Mouse (Mus musculus): ENCODE measurements around the gene Fancl. TPM values are rescaled to one million over a fixed set of nuclear protein-coding genes. Genes with fewer than 3 reads are reported as not detected.

Fancl gene
- polyA plus RNA-seq, 1 experiment, result 9.8 TPM

DNA sequence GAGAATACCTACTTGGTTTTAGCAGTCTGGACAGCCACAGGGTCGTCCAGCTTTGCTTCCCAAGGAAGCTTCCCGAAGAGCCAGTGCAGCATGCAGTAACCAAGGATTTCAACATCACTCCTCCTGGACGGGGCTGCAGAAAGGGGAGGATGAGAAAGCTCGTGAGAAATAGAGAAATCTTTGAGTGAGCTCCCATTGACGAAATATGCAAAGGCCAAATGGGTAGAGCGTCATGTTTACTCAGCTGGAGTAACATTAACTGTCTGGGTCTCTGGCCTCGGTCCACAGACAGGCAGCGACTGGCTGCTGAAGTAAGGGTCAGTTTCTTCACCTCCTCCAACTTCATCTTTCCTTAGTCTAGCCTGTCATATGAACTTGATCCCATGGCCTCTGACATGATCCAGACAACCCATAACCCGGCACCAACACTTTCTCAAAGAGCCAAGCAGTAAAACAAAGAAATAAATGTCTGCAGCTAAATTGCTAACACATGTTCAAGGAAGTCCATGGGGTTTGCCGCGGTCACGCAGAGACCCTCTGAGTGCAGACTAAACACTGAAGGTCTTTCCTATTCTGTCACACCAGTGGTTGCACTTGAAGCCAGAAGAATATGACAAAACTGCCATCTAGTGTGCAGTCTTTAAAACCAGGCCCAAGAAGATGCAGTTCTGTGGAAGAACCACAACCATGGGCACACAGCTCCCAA, 104.0 kb downstream of the Fancl start:
- no peak for DNase-seq (ENCODE audit: low spot score)

DNA sequence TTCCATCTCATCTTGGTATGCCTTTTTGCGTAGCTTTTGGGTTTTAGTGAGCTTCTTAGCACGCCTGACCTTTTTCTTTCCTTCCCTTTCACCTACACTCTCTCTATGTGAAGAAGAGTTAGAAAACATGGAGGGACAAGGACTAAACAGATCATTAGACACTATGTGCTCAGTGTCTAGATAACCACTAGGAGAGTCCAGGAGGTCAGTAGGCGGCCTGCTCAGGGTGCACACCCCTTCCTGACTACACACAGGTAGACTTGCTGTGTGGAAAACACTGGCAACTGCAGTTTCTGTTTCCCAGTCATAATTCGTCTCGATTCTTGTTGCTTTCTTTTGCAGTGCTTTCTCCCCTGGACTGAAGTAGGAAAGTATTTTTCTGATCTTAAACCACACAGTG, 110.0 kb downstream of the Fancl start:
- no peak for DNase-seq (ENCODE audit: low spot score)

DNA sequence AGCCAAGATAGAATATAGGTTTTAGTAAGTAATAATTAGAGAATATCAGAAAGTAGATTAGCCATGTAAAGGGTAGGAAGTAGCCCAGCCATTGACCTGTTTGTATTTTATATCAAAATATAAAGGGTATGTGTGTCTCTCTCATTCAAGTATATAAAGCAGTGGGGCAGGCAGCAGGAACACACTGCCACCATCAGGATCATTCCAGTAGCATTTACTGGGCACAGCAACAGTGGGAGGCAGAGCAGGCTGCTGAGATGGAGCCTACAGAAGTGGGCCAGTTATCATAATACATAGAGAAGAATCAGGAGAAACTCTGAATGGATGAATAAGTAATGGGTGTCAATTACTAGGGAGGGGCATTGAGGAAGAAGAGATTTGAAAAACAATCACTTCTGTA, 127.7 kb downstream of the Fancl start:
- no peak for DNase-seq (ENCODE audit: low spot score)

DNA sequence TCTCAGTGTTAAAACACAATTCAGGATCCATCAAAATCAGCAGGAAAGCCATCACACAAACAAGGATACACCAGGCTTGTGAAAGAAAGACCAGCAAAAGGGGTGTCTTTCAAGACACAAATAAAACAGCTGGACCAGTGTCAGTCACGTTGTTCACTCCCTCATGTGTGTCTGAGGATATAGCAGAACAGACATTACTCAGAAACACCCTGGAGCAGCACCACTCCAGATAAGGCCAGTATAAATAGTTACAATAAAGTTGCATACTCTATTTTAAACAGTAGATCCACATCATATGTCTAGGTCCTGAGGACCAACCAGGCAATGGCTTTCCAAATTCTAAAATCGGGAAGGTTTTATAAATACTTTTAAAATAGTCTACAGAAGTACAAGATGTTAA, 130.2 kb downstream of the Fancl start:
- no peak for DNase-seq (ENCODE audit: low spot score)

DNA sequence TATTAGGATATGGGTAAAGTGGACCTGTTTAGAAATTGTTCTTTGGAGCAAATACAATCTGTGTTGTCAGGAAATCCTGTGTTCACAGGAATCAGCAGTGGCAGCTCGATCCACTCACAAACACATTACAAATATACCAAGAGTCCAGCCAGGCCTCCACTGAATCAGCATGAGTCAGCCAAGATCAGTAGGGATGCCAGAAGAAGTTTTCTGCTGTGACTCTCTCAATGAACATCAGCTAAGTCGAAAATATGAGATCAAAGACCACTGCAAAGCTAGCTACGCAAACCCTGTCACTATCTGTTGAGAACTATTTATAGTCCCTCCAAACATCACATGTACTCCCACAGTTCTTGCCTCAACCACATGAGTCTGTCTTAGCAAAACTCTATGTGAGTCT, 133.1 kb downstream of the Fancl start:
- no peak for DNase-seq (ENCODE audit: low spot score)

Other genes starting within 250 kb of the Fancl start
- 0.07 and 0.09 TPM in 2 replicates for gene 5730522E02Rik, start 175.4 kb upstream of the Fancl start, polyA plus RNA-seq (2012; rRNA removed)
- gene Gm6899, start 207.1 kb downstream of the Fancl start, polyA plus RNA-seq (2012; rRNA removed), result not detected in 2 replicates
- gene Vrk2, start 207.9 kb downstream of the Fancl start, polyA plus RNA-seq (2012; rRNA removed), result 10.8 and 11.3 TPM in 2 replicates